Mouse (Mus musculus) liver, postnatal 0 days (tissue): Measurements from ENCODE around the gene Kctd7. TPM values are rescaled to one million over a fixed set of nuclear protein-coding genes. Genes with fewer than 3 reads are reported as not detected.

Experiments used
- ATAC-seq: fragments of 200-750 bp; cut with Nextera tagmentation; 2 replicates; pipeline ENCODE4 v1.8.0; 2017; ENCODE audit warnings: mild to moderate bottlenecking, moderate library complexity
- DNase-seq: peaks from one replicate; pipeline ENCODE4 v3.0.0-alpha.2; 2016
- H3K27ac ChIP-seq: fragments of 300-500 bp; sonication (generic); 2 replicates; pipeline ENCODE4 v1.5.1; 2014; ENCODE audit warnings: antibody characterized with exemption, moderate library complexity, mild to moderate bottlenecking, low read depth
- H3K27me3 ChIP-seq: fragments of 300-500 bp; sonication (generic); 2 replicates; pipeline ENCODE4 v1.6.1; 2014; ENCODE audit warnings: low read length, control low read depth, mixed read lengths; ENCODE audit not compliant: insufficient read depth
- H3K36me3 ChIP-seq: fragments of 300-500 bp; sonication (generic); replicated peaks from 2 replicates; pipeline ENCODE4 v1.6.1; 2014; ENCODE audit warnings: mild to moderate bottlenecking, control low read depth, low read length, moderate library complexity, mixed read lengths; ENCODE audit not compliant: insufficient read depth
- H3K4me1 ChIP-seq: fragments of 300-500 bp; sonication (generic); 2 replicates; pipeline ENCODE4 v1.6.1; 2014; ENCODE audit warnings: antibody characterized with exemption, mild to moderate bottlenecking, control low read depth; ENCODE audit not compliant: insufficient read depth
- H3K4me2 ChIP-seq: fragments of 300-500 bp; sonication (generic); 2 replicates; pipeline ENCODE4 v1.6.1; 2014; ENCODE audit warnings: low read depth, mild to moderate bottlenecking, low read length, moderate library complexity, mixed read lengths
- H3K4me3 ChIP-seq: fragments of 300-500 bp; sonication (generic); 2 replicates; pipeline ENCODE4 v1.5.1; 2014; ENCODE audit warnings: low read depth, low read length
- H3K9ac ChIP-seq: fragments of 300-500 bp; sonication (generic); replicated peaks from 2 replicates; pipeline ENCODE4 v1.6.1; 2014; ENCODE audit warnings: mild to moderate bottlenecking, moderate library complexity
- H3K9me3 ChIP-seq: fragments of 300-500 bp; sonication (generic); 2 replicates; pipeline ENCODE4 v1.6.1; 2016; ENCODE audit warnings: mild to moderate bottlenecking, control low read depth, low read length, mixed read lengths
- CTCF ChIP-seq: sonication (generic); IDR thresholded peaks from 2 replicates; pipeline ENCODE4 v1.5.1; 2016; ENCODE audit warnings: antibody characterized with exemption, low read depth
- EP300 ChIP-seq: IDR thresholded peaks from 2 replicates; pipeline ENCODE4 v1.6.1; 2016; ENCODE audit warnings: antibody characterized with exemption, low read depth, mild to moderate bottlenecking
- WGBS: fragments of 180-500 bp; shearing (Covaris S2); extraction: QIAGEN DNeasy Blood & Tissue Kit; methylation state at CpG from one replicate; pipeline ENCODE4 v1.1.7; 2014; ENCODE audit not compliant: insufficient replicate concordance; 5-methylcytosine and 5-hydroxymethylcytosine counted together
- polyA plus RNA-seq: library from polyadenylated mRNA; unstranded; fragments of >200 nt; fragmentation: Nextera tagmentation; extraction: Ambion mirVana; gene quantifications from 2 replicates; pipeline ENCODE4 v1.2.1, GENCODE M21; 2015

Gene Kctd7
- polyA plus RNA-seq, 1 experiment from 2014 or later: 3.9 TPM

GRCm38 (mm10) chr5:130170666-130171422 is 26.2 kb downstream of the Kctd7 start:
- TF ChIP-seq EP300 (peak; percentile 98), CTCF (no peak)
- peak overlapping the region; percentile 98 for H3K27ac ChIP-seq
- peaks cover 43% of the 10 kb centered on the region for H3K4me1 ChIP-seq
- 9% methylated on average over 6 of the region's 6 CpGs for WGBS
- ATAC-seq (peak; percentile 71), DNase-seq (no peak)
- peak overlapping the region; percentile 79 for H3K4me2 ChIP-seq
- no peaks in the 10 kb centered on the region for H3K27me3 ChIP-seq
- H3K9me3 ChIP-seq: no peaks in the 10 kb centered on the region
- no peaks in the 10 kb centered on the region for H3K36me3 ChIP-seq
- H3K4me3 ChIP-seq: peak overlapping the region; percentile 96
- peak overlapping the region; percentile 92 for H3K9ac ChIP-seq

GRCm38 (mm10) chr5:130171423-130171954 is 26.8 kb downstream of the Kctd7 start, which contains the start of gene Rabgef1:
Gene Rabgef1, plus strand, starts transcription at chr5:130171798.
- peak within 1 kb of the TSS; percentile 96 for H3K4me3 ChIP-seq
- DNase-seq: peak; percentile 97
- peaks cover 43% of the 10 kb centered on the region for H3K4me1 ChIP-seq
- no peaks in the 10 kb centered on the region for H3K36me3 ChIP-seq
- H3K27ac ChIP-seq: peak within 1 kb of the TSS; percentile 98
- no peaks in the 10 kb centered on the region for H3K27me3 ChIP-seq
- TF ChIP-seq EP300 (no peak; the same call in 1 of the 2 replicates), CTCF (0 out of 2 replicates have a peak, but pooled peaks have one; percentile 4)
- ATAC-seq: peak; percentile 94
- 1% methylated on average over 41 of the region's 62 CpGs for WGBS
- peak within 1 kb of the TSS; percentile 92 for H3K9ac ChIP-seq
- peak within 1 kb of the TSS; percentile 79 for H3K4me2 ChIP-seq
- H3K9me3 ChIP-seq: no peaks in the 10 kb centered on the region

GRCm38 (mm10) chr5:130171956-130172601 is 27.4 kb downstream of the Kctd7 start:
- peak overlapping the region; percentile 92 for H3K9ac ChIP-seq
- DNase-seq: peak; percentile 63
- no peaks in the 10 kb centered on the region for H3K36me3 ChIP-seq
- peak; percentile 46 for ATAC-seq
- H3K27me3 ChIP-seq: no peaks in the 10 kb centered on the region
- no peaks in the 10 kb centered on the region for H3K9me3 ChIP-seq
- 1% methylated on average over 43 of the region's 46 CpGs for WGBS
- peak overlapping the region; percentile 79 for H3K4me2 ChIP-seq
- H3K4me1 ChIP-seq: peaks cover 43% of the 10 kb centered on the region
- H3K4me3 ChIP-seq: peak overlapping the region; percentile 96
- H3K27ac ChIP-seq: peak overlapping the region; percentile 98
- TF ChIP-seq CTCF (no peak), EP300 (no peak)

- H3K27ac ChIP-seq: peak overlapping the region; percentile 98
- H3K4me2 ChIP-seq: peak overlapping the region; percentile 79
- no peaks in the 10 kb centered on the region for H3K27me3 ChIP-seq
- no peak for ATAC-seq
- H3K9ac ChIP-seq: peak overlapping the region; percentile 92
- H3K4me1 ChIP-seq: peaks cover 43% of the 10 kb centered on the region
- peak overlapping the region; percentile 96 for H3K4me3 ChIP-seq
- no peak for DNase-seq
- H3K9me3 ChIP-seq: no peaks in the 10 kb centered on the region
- H3K36me3 ChIP-seq: no peaks in the 10 kb centered on the region; the same call in 1 of the 2 replicates
- TF ChIP-seq EP300: no peak
- TF ChIP-seq CTCF: no peak
- 74% methylated on average over 4 of the region's 4 CpGs for WGBS
Measured at GRCm38 (mm10) chr5:130173012-130173411, 28.4 kb downstream of the Kctd7 start.

GRCm38 (mm10) chr5:130177871-130178270 is 33.2 kb downstream of the Kctd7 start:
- 85% methylated on average over 4 of the region's 4 CpGs for WGBS
- Histone ChIP-seq H3K27ac (no peak overlapping the region), H3K27me3 (no peaks in the 10 kb centered on the region), H3K4me2 (no peak overlapping the region), H3K9ac (no peak overlapping the region), H3K4me3 (no peak overlapping the region), H3K4me1 (peaks cover 26% of the 10 kb centered on the region), H3K36me3 (no peaks in the 10 kb centered on the region; the same call in 1 of the 2 replicates), H3K9me3 (no peaks in the 10 kb centered on the region)
- ATAC-seq: no peak
- no peak for DNase-seq
- TF ChIP-seq EP300: no peak
- no peak for TF ChIP-seq CTCF

GRCm38 (mm10) chr5:130180362-130180761 is 35.7 kb downstream of the Kctd7 start:
- no peak overlapping the region for H3K4me3 ChIP-seq
- H3K27ac ChIP-seq: no peak overlapping the region

More at GRCm38 (mm10) chr5:130180362-130180761, 35.7 kb downstream of the Kctd7 start:
- peaks cover 14% of the 10 kb centered on the region for H3K4me1 ChIP-seq
- H3K9ac ChIP-seq: no peak overlapping the region
- DNase-seq (no peak), ATAC-seq (no peak)
- TF ChIP-seq CTCF (peak; percentile 41), EP300 (no peak)
- WGBS: 76% methylated on average over 7 of the region's 7 CpGs
- H3K9me3 ChIP-seq: no peaks in the 10 kb centered on the region
- H3K27me3 ChIP-seq: no peaks in the 10 kb centered on the region
- no peak overlapping the region for H3K4me2 ChIP-seq
- no peaks in the 10 kb centered on the region; the same call in 1 of the 2 replicates for H3K36me3 ChIP-seq
